Mouse (Mus musculus) right cerebral cortex, postnatal 10 days (tissue): ENCODE measurements around the gene Crabp2.
"Not testable (repeated sequence)": the region's sequence is repeated elsewhere in the genome, so short reads cannot be mapped to it uniquely, and the experiment has no call there.

ENCODE experiments used
- DNase-seq, 2 experiments: peaks; one replicate each; pipeline ENCODE4 v3.0.0; 2021; ENCODE audit warnings: low spot score in 2 of 2

Gene Crabp2

DNA sequence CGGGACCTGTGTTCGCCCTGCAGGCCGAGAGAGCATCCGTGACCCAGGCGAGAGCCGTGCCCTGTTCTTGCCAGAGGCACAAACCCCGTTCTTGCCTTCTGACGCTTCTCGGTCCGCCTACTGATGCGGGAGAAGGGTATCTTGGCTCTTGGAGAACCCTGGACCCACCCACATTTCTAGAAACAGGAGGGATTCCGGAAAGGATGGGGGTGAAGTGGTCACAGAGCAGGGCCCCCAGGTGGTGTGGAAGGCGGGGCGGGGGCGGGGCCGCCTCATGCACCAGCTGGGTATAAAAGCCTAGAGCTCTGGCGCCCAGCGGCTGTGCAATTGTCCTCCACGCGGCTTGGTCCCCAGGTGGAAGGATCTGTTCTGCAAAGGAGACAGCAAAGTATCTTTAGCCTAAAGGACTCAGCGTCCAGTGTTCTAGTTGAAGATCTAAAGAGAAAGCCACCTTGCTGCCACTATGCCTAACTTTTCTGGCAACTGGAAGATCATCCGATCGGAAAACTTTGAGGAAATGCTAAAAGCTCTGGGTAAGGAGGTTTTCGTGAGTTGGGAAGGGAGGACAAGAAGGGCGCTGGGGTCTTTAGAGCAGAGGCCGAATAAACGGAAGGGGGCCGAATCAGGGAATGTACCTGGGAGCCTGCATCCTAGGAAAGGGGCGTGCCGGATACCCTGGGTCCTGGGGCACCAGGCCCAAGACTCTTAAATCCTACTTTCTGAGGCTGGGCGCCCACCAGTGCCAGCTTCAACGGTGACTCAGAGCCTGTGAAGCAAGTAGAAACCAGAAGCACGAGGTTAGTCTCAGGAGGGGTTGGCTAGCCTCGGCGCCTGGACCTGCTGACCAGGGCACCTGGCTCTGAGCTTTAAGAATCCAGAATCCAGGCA lies at the start of gene Crabp2:
Crabp2 (plus strand) TSS at position 289 of the 888 bp plus-strand sequence.
- DNase-seq: no peak

GRCm38 (mm10) chr3:87899266-87899665 lies 49.2 kb upstream of the Crabp2 start:
- no peak for DNase-seq

DNA sequence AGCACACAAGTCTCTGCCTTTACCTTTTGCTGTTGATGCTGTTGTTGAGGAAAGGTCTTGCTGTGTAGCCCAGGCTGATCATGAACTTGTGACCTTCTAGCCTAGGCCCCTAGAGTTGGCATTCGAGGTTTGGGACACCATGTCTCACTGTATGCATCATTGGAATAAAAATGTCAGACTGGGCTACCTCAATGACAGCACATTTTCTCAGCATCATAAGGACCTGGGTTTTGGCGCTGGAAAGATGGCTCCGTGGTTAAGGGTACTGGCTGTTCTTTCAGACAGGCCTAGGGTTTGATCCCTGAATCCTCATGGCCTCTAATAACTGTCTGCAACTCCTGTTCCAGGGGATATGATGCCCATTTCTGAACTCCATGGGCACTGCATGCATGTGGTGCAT lies 48.7 kb upstream of the Crabp2 start:
- no peak for DNase-seq

- DNase-seq: no peak
These were observed 47.3 kb upstream of the Crabp2 start for GRCm38 (mm10) chr3:87901036-87901624.

GRCm38 (mm10) chr3:87901959-87902358 lies 46.5 kb upstream of the Crabp2 start:
- DNase-seq: not testable (repeated sequence)

DNA sequence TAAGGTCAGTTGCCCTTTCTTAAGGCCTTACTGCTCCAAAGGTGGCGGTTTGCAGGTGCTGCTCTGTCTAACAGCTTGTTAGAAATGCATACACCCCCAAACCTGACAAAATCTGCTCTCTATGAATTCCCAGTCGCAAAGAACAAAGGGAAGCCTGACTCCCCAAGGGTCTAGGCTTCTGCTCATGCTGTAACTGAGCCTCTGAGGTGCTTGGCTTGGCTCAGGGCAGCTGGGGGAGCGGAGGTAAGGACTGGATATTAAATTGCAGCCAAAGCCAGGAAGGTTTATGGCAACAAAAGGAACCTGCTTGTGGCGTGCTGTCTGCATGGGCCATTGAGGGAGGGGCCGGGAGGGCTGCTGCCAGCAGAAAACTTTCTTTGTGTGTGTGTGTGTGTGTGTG lies 44.6 kb upstream of the Crabp2 start:
- no peak for DNase-seq

DNA sequence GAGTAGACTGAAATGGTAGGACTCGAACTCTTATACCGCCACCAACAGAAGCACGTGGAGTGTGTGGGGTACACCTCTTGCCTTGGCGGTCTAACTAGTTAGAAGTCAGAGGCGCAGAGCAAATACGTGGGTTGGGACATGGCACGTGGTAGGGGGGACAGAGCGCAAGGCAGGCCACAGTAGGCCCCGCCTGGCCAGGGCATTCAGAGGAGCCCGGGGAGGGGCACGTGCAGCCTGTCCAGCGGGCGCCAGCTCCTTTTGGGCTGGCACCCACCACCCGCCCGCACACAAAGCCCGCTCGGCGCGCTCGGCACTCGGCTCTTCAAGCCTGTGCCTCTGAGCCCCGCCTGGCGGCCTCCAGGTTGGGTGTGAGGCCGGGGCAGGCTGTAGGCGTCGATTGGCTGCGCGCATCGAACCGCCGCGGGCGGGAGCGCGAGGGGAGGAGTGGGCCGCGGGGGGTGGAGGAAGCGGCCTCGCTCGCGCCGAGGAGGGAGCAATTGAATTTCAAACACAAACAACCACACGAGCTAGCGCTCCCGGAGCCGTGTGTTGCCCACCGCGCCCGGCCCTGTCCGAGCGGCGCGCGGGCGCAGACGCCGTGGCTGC lies 42.5 kb upstream of the Crabp2 start, which contains the start of gene Hdgf:
Hdgf (plus strand) TSS at position 442 of the 606 bp plus-strand sequence.
- peak; percentile 97 for DNase-seq

- peak; percentile 55 to 60 for DNase-seq
These were observed 41.9 kb upstream of the Crabp2 start for GRCm38 (mm10) chr3:87906601-87906980.

DNA sequence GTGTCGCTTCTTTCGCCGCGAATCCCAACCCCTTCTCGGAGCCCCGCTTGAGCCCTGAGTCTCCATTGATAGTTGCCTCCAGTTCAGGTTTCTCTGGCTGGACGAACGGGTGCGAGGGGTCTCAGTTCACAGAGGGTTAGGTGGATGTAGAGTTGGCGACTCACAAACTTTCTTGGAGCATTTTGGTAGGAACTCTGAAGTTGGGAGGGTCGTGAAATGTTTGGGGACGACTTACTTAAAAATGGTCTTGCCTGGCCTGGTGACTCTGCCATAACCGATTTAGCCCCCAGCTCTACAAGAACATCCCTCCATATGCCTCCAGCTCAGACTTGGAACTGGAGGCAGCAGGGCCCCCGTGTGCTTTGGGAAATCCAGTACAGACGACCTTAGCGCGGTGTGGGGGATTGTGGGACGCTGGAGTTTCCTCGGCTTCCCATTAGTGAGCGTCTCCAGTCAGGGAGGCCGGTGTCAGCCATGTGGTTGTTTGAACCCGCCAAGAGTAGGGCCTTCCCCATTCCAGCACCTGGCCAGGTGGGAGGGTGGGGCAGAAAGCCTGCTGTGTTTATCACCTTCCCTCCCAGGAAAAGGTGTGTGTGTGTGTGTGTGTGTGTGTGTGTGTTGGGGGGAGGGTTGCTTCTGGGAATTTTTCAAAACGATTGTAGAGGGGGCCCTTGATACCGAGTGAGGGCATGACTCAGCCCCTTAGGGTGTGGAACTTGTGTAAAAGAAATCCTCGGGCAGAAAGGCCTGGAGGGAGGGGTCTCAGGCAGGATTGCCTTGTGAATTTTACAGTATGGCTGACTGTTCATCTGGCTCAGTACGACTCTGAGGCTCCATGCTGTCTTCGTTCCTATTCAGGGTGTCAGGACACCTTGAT lies 41.2 kb upstream of the Crabp2 start:
- DNase-seq: peak; percentile 63

- peak in 1 of 2 experiments; percentile 23 for DNase-seq
These were observed 40.6 kb upstream of the Crabp2 start for GRCm38 (mm10) chr3:87907906-87908305.

DNA sequence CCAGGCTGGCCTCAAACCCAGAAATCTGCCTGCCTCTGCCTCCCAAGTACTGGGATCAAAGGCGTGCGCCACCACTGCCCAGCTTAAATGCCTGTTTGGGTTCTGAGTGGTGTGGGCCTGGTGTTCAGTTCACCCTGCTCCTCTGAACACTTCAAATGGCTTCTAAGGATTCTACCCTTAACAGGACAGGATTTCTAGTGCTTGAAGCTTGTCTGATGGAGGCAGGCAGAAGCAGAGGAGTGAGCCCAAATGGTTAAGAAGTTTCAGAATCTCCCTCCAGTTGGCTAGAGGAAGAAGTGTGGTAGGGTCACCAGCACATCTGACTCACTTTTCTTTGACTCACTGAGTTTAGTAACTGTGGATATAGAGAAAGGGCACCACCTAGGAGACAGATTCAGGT lies 39.1 kb upstream of the Crabp2 start:
- peak in 1 of 2 experiments; percentile 20 for DNase-seq

DNA sequence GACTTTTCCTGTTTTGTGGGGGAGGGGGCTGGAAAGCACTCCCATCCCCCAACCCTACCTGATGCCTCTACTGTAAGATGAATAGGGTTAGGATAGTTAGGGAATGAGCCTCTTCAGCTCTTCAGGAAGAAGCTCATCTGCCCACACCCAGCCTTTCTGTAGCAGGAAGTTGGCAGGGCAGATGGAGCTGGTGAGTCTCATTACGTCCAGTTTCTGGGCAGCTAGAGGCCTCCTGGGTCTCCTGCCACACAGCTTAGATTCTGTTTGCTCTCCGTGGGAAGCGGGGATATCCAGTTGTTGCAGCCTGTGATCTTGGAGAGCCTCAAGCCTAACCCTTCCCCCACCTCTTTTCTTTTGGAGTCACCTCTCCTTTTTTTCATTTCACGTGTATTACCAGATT lies 38.6 kb upstream of the Crabp2 start:
- DNase-seq: peak in 1 of 2 experiments; percentile 28

DNA sequence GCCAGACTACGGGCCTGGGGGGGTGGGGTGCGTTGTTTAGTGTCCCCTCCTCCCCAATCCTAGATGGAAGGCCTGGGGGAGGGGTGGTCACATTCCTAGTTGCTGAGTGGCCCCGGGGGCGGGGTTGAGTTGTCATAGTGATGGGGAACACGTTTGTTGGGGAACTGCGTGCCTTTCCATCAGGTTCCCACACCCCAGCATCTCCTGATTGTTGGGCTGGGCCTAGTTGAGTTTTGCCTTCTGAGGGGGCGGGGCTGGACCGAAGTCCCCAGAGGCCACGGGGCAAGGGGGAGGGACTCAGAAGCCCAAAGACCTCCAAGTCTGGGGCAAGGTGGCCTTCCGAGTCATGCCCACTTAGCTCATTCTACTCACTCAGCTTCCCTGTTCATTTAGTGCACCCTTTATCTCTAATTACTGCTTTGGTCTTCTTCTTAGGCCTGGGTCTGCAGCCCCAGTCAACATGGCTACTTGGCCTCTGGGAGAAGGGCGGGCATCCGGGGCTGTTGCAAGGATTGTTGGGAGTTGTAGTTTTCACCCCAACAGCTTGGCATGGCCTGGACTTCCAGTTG lies 37.8 kb upstream of the Crabp2 start:
- DNase-seq: peak; percentile 71 to 74

DNA sequence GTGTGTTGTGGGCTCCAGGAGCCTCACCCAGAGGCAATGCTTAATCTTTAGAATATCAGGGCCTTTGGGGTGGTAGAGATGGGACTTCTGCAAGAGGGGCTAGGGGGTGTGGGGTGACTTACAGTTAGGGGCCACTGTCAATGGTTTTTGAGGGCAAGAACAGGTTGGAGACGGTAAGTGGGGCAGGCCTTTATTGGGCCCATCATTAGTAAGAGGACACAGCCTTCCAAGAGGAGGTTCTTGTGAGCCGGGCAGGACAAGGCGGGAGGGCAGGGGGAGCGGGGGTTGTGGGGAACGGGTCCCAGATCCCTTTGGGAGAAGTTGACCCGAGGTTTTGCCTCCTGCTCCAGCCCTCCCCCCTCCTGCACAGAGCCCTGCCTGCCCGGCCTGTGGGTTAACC lies 35.0 kb upstream of the Crabp2 start:
- DNase-seq: peak in 1 of 2 experiments; percentile 23

- DNase-seq: peak in 1 of 2 experiments; percentile 14
These were observed 34.6 kb upstream of the Crabp2 start for GRCm38 (mm10) chr3:87913891-87914290.

- DNase-seq: no peak
These were observed 31.5 kb upstream of the Crabp2 start for GRCm38 (mm10) chr3:87916990-87917389.

GRCm38 (mm10) chr3:87918551-87918950 lies 29.9 kb upstream of the Crabp2 start:
- no peak for DNase-seq

DNA sequence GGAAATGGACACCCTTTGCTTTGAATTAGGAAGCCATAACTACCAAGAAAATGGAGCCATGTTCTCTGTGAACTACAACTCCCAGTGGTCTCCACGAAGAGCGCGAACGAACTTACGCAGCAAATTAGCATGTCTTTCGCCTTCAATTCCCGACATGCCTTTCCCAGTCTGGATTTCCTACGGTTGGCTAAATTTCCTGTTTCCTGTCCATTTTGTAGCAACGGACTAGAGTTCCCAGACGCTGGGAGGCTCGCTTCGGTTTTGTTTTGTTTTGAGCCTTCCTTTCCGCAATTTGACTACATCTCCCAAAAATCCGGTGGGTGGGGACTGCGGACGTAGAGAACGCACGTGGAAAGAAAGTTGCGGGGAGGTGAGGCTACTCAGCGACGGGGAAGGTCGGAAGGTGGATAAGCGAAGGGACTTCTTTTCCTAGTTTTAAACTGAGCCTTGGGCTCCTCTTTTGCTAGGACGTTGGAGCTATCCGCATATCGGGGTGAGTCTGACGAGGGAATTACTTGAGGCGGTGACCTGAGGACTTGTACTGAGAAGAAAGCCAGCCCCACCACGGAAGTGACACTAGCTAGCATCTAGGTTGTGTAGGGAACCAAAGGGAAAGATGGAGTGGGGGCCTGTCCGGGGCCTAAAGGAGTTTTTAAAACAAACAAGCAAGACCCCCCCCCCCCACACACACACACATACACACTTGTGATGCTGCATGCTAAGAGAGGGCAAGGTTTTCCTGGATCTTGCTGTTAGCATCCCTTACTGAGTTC lies 28.9 kb upstream of the Crabp2 start, which contains the start of gene Mrpl24:
Mrpl24 (plus strand) TSS at position 171 of the 773 bp plus-strand sequence.
- DNase-seq: peak; percentile 92 to 95

GRCm38 (mm10) chr3:87920270-87920943 lies 28.1 kb upstream of the Crabp2 start:
- no peak for DNase-seq

DNA sequence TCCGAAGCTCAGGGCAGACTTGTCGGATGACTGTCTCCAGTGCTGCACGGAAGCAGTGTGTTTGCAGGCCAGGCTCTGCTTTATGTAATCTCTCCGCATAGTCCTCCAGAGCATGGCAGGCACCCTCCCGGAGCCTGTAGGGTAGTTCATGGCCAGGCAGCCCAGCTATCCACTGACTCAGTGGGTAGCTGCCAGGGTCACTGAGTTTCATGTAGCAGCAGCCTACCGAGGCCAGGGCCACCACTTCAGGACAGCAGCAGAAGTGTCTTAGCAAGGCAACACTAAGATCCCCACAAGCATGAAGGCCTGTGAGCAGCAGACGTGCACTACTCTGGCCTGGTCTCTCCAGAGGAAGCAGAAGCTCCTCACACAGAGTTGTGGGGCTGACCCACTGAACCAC lies 23.5 kb upstream of the Crabp2 start:
- no peak for DNase-seq
